8 mouse cellular contexts compared by ENCODE assay signal in genomic region chr3:95161618-95162344, GRCm38 (mm10). TPM values are rescaled to one million over a fixed set of nuclear protein-coding genes. Genes with fewer than 3 reads are reported as not detected.
DNase-seq lines count a peak whose midpoint lies in the region; ATAC-seq lines count a peak whose summit lies in the region.

No protein-coding gene starts in this region.

- ATAC-seq in limb, embryonic 15.5 days (ENCODE audit: insufficient number of reproducible peaks, low FRiP score, low TSS enrichment, low read depth), result no peak
- ATAC-seq in erythroid progenitor cell, adult 5-6 weeks (replicated peaks; ENCODE audit: low FRiP score, poor library complexity, severe bottlenecking), result no peak

- no peaks in the 10 kb centered on the region for H3K9me3 ChIP-seq in limb, embryonic 15.5 days

- peaks cover 21% of the 10 kb centered on the region for H3K36me3 ChIP-seq in limb, embryonic 15.5 days

- no peaks in the 10 kb centered on the region for H3K27me3 ChIP-seq in limb, embryonic 15.5 days

- H3K4me3 ChIP-seq in limb, embryonic 15.5 days, result peak overlapping the region; percentile 76

- DNase-seq in cerebellum, adult 18-20 months, result peak; percentile 13 to 32
- DNase-seq in cerebellum, adult 11 months, result no peak
- DNase-seq in retina, postnatal 1 day, result peak; percentile 26
- DNase-seq in retina, embryonic 14.5 days (ENCODE audit: low spot score), result no peak
- no peak for DNase-seq in right cerebral cortex, postnatal 10 days (ENCODE audit: low spot score in 2 of 2)
- DNase-seq in thymus, postnatal 14 days, result no peak

- WGBS in limb, embryonic 15.5 days, result 3% methylated on average over 9 of the region's 9 CpGs

- H3K4me2 ChIP-seq in limb, embryonic 15.5 days, result peak overlapping the region; percentile 84

- H3K4me1 ChIP-seq in limb, embryonic 15.5 days, result peaks cover 38% of the 10 kb centered on the region

- peak overlapping the region; percentile 79 for H3K9ac ChIP-seq in limb, embryonic 15.5 days

- peak overlapping the region; percentile 80 for H3K27ac ChIP-seq in limb, embryonic 15.5 days

RNA-seq across cellular contexts. Expression of gene Sema6c, which starts 1.5 kb away (rescaled TPM):
- polyA plus RNA-seq in limb, embryonic 15.5 days (2015; fragmentation: Nextera tagmentation; extraction: Ambion mirVana), result 9.3 and 11.2 TPM in 2 replicates
- total RNA-seq in erythroid progenitor cell, adult 5-6 weeks (2015; ENCODE audit: low replicate concordance), result not detected in 2 replicates
- total RNA-seq in erythroid progenitor cell, adult 5-6 weeks (2017; ENCODE audit: low replicate concordance), result not detected in 2 replicates

RNA-seq across cellular contexts. Expression of gene Tnfaip8l2, which starts 19.6 kb away (rescaled TPM):
- 6.1 and 7.1 TPM in 2 replicates for polyA plus RNA-seq in limb, embryonic 15.5 days (2015; fragmentation: Nextera tagmentation; extraction: Ambion mirVana)
- total RNA-seq in erythroid progenitor cell, adult 5-6 weeks (2015; ENCODE audit: low replicate concordance), result 7.5 and 18.0 TPM in 2 replicates
- total RNA-seq in erythroid progenitor cell, adult 5-6 weeks (2017; ENCODE audit: low replicate concordance), result 4.4 and 8.6 TPM in 2 replicates

RNA-seq across cellular contexts. Expression of gene Lysmd1, which starts 27.9 kb away (rescaled TPM):
- polyA plus RNA-seq in limb, embryonic 15.5 days (2015; fragmentation: Nextera tagmentation; extraction: Ambion mirVana), result 17.9 and 18.5 TPM in 2 replicates
- total RNA-seq in erythroid progenitor cell, adult 5-6 weeks (2015; ENCODE audit: low replicate concordance), result 4.6 and 8.3 TPM in 2 replicates
- 7.0 and 8.1 TPM in 2 replicates for total RNA-seq in erythroid progenitor cell, adult 5-6 weeks (2017; ENCODE audit: low replicate concordance)

RNA-seq across cellular contexts. Expression of gene Scnm1, which starts 28.0 kb away (rescaled TPM):
- polyA plus RNA-seq in limb, embryonic 15.5 days (2015; fragmentation: Nextera tagmentation; extraction: Ambion mirVana), result 61.2 and 67.2 TPM in 2 replicates
- total RNA-seq in erythroid progenitor cell, adult 5-6 weeks (2015; ENCODE audit: low replicate concordance), result 35.0 and 41.1 TPM in 2 replicates
- total RNA-seq in erythroid progenitor cell, adult 5-6 weeks (2017; ENCODE audit: low replicate concordance), result 34.9 and 43.6 TPM in 2 replicates

RNA-seq across cellular contexts. Expression of gene Tmod4, which starts 37.5 kb away (rescaled TPM):
- 4.2 and 12.9 TPM in 2 replicates for polyA plus RNA-seq in limb, embryonic 15.5 days (2015; fragmentation: Nextera tagmentation; extraction: Ambion mirVana)
- not detected in 2 replicates for total RNA-seq in erythroid progenitor cell, adult 5-6 weeks (2015; ENCODE audit: low replicate concordance)
- total RNA-seq in erythroid progenitor cell, adult 5-6 weeks (2017; ENCODE audit: low replicate concordance), result not detected in 2 replicates

Comparison
In these comparisons a context has a peak if more than half of its experiments do, and no peak if none do; other contexts are left out.
1. DNase-seq: peak in cerebellum, adult 18-20 months (2 of 2) and retina, postnatal 1 day (single experiment); none in cerebellum, adult 11 months (single experiment), retina, embryonic 14.5 days (single experiment), right cerebral cortex, postnatal 10 days (0 of 2) and thymus, postnatal 14 days (single experiment).